Mouse (Mus musculus) thymus, adult 18-20 months (tissue): ENCODE measurements around the gene Stn1.
A peak's percentile ranks its signal among the peaks of the same experiment; 100 is the strongest.
"Not testable (repeated sequence)": the region's sequence is repeated elsewhere in the genome, so short reads cannot be mapped to it uniquely, and the experiment has no call there.

Experiments used
- DNase-seq, 2 experiments: peaks; one replicate each; pipeline ENCODE4 v3.0.0; 2022; ENCODE audit warnings: mixed read lengths in 2 of 2

Gene Stn1

DNA sequence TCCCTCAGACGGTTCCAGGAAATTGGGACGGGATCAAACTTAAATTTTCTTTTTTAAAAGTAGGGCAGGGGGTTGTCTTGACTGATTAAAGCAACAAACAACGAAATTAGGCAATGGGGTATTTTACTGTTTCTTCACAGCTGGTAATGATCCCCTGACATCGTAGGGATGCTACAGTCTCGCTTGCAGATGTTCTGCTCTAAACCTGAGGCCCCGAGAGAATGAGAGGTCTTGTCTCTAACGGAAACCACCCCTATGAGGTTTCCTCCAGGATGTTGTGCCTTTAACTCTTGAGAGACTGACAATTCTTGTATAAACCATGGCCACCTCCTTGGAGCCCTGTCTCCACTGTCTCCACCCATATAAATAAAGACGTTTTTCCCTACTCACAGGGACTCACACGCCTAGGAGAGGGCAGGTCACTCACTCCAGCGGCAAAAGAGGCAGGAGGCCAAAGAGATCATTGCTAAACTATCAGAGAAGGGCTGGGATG lies at the start of gene Stn1:
Gene Stn1 (minus strand): TSS at position 208 of the 493 bp plus-strand sequence.
- DNase-seq: peak in 1 of 2 experiments; percentile 48

DNA sequence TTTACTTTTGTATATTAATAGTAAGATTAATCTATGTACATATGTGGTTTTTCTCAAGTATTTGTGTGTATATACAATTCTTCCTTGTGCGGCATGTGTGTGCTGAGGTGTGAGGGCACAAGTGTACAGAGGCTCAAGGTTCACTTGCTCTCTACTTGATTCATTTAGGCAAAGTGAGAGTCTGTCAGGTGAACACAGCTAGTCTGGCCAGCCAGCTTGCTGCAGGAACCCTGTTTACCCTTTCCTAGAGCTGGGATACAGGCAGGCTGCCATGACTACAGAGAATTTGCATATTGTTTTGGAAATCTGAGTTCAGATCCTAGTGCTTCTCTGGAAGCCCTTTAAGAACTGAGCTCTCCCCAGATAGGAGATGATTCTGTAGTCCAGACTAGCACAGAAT lies 49.7 kb upstream of the Stn1 start:
- no peak for DNase-seq

DNA sequence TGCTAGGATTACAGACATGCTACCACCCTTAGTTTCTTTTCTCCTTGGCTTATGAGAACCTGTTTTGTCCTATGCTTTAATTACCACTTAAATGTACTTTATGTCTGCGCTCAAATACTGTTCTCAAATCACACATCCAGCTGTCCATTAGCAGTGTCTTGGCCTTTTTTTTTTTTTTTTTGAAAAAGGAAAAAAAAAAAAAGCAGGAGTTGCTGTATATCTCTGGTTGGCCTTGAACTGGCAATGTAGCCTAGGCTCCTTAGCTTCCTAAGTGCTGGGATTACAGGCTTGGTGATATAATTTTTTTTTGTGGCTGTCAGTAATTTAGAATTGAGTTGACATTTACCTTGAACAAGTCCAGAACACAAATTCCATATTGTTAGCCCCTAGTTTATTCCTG lies 48.5 kb upstream of the Stn1 start:
- DNase-seq: no peak

DNA sequence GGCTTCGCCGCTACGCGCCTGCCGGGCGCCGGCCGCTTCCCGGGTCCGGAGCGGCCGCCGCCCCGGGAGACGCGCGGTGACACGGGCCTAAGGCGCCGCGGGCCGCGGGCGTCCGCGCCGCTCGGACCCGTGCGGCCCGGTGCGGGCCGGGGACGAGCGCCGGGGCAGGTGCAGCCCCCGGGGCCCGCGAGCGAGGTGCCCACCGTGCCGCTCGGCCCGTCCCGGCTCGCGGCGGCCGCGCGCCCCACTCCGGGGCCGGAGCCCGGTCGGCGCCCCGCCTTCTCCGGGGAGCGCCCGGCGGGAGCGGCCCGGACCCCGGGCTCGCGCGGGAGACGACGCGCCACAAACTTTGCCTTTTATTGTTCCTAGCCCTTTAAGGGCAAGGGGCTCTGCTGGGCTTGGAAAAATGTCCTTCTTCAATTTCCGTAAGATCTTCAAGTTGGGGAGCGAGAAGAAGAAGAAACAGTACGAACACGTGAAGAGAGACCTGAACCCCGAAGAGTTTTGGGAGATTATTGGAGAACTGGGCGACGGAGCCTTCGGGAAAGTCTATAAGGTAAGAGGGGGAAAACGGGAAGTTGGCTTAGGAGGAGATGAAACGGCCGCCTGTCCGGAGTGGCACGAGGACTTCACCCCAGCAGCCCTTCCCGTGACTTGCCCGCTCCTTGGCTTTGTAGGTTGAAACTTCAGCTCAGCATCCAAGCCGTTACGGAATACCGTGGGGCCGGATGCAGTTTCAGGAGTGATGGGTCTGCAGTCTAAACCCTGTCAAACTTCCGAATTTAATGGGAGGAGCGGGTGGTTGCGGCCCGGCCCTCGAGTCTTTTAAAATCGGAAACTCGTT lies 42.7 kb upstream of the Stn1 start:
- DNase-seq: peak; percentile 15 to 23

DNA sequence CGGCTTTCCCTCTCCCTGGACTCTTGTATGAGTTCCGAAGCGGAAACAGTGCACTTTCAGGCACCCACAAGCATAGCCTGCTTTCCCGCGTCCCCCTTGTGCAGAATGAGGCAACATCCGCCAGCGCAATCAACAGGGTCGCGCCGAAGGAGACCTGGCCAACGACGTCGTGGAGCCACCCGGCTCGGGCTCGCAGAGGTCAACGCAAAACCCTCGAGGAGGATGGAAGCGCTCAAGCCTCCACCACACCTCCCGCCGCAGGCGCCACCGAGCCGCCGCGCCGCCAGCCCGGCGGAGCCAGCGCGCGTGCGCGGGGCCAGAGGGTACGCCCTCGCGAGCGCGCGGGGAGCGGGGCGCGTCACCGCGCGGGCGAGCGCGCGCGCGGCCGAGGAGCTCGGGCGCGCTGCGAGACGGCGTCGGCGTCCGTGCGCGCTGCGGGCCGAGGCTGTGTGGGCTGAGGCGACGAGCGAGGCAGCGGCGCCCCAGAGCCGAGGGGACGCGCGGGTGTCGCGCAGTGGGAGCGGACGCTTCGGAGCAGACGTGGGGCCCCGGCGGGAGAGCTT lies 42.0 kb upstream of the Stn1 start, which contains the start of gene Slk:
Gene Slk (plus strand): TSS at position 454 of the 563 bp plus-strand sequence.
- peak; percentile 65 to 66 for DNase-seq

DNA sequence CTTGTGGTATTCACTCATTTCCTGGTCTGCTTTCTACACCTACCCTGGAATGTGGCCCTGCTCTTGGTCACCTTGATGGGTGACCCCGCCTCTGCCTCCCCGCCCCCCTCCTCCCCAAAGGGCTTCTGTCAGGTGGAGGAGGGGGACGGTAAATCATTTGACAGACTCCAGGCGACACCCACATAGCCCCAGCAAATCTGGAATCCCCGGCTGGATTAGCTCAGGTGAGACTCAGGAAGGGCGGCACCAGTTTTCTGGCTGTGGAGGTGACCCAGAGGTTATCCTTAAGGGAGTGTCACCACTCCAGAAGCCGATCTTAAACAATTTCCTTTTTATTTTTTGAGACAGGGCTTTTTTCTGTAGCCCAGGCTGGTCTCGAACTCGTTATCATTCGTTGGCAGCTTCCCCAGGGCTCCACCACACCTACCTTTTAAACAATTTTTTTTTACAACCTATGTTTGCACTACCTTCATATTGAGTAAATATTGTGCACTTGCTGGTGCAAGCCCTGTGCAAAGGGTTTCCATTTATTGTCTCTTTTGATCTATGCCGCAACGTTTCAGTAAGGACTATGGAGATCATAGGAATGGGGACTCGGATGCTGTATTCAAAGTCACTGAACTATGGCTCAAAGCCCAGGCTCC lies 41.4 kb upstream of the Stn1 start:
- peak; percentile 8 to 15 for DNase-seq

DNA sequence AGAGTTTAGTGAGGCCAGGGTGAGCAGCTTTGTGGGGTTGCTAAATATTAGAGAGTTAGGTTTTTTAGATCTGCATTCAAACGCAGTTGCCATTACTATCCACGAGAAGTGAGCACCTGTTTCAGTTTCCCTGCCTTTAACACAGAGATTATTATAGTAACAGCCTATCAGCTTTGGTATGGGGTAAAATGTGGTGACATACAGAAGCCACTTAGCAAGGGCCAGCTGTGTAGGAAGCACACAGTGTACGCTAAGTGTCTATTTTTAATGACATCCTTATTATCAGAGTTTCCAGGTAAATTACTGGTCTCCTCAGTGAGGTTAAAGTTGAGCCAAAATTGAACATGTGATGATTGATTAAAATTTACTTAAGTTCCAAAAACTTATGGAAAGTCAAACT lies 36.4 kb upstream of the Stn1 start:
- DNase-seq: no peak

DNA sequence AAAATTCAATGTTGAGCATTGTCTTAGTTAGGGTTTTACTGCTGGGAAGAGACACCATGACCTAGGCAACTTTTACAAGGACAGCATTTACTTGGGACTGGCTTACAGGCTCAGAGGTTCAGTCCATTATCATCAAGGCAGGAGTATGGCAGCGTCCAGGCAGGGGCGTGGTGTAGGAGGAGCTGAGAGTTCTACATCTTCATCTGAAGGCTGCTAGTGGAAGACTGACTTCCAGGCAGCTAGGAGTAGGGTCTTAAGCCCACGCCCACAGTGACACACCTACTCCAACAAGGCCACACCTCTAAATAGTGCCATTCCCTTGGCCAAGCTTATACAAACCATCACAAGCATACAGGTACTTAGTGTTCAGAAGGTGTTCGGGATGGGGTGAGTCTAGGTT lies 34.7 kb upstream of the Stn1 start:
- not testable (repeated sequence) for DNase-seq

DNA sequence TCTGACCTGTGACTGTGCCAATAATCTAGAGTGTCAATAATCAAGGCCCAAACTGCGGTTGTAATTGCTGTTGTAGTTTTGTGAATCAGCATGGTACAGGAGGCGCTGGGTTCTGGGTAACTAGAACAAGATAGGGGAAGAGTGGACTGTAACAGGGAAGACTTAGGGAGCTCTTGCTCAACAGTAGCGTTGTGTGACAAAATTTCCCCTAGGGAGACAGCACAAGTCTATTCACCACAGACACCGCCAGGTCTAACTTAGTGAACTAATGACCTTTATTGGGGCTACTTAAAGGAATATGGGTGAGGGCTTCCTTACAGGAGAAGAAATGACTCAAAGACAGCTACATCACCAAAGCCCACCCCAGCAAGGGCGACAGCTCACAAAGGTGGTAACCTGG lies 32.7 kb upstream of the Stn1 start:
- DNase-seq: no peak

DNA sequence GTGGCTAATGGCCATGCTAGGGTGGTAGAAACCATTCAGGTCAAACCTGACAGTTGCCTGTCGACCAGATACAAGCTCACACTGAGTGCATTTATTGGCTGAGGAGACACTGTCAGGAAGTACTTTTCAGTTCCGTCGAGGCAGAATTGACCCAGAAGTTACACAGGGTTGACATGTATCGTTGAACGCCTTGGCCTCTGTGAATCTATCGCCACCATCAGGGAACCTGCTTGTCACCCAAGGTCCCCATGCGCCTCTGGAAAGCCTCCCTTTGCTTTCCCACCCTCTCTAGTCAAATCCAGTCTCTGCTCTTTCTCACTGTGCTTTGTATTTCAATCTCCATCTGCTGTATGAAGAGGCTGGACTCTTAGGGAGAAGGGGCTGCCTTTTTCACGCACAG lies 28.7 kb upstream of the Stn1 start:
- DNase-seq: no peak

DNA sequence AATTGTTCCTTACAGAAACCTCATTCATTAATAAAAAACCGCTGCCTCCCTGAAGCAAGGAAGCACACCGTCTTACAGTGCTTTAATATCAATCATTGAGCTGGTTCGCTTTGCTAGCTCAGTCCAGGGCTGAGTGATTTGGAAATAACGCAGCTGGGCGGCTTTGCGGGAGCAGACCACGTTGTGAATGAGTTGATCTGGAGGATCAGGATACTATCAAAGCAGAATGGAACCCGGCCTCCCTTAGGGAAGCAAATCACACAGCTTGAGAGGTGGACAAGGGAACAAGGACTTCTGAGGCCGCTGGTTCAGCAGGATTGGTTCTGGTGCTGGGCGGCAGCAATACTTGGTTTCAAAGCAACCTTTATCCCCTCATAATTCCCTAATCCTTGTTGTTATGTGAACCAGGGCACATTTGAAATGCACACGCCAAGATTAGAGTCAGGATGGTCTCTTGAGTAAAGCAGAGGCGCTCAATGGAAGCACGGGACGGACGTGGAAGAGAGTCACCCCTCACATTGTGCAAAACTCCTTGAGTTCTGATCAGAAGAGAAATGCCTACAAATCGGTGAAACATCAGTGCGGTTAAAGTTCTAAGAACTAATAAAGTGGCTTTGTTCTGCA lies 27.8 kb upstream of the Stn1 start:
- DNase-seq: no peak

DNA sequence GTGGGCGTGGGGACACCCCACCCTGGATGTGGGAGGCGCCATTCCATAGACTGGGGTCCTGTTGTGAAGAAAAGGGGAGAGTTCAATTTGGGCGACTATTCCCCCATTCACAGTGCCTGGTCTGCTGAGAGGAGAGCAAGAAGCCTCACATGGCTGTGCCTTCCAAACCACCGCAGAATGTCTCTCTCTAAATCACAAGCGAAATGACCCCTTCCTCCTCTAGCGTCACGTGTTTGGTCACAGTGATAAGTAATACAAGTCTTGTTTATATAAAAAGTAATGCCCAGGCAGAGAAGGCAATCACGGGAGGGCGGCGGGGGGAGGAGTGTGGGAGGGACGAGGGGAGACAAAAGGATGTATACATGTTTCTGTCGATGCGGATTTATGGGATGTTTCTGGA lies 26.4 kb upstream of the Stn1 start:
- no peak for DNase-seq

DNA sequence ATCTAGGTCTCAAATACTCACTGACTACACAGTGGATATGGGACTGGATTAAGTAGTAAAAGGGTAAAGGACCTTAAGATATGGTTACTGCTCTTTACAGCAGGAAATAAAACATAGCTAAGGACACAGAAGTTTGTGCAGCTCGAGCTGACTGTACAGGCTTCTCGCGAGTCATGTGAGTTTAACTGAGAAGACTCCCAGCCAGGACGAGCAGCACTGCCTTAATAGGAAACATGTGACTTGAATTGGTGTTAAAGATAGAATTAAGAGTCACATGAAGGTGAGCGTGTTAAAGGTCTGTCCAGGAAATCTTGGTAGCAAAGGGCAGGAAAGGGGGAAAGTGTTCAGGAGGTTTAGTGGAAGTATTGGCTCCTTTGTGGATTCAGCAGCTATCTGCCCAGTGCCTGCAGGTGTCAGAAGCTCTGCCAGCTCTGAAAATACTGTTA lies 24.7 kb upstream of the Stn1 start:
- DNase-seq: no peak

DNA sequence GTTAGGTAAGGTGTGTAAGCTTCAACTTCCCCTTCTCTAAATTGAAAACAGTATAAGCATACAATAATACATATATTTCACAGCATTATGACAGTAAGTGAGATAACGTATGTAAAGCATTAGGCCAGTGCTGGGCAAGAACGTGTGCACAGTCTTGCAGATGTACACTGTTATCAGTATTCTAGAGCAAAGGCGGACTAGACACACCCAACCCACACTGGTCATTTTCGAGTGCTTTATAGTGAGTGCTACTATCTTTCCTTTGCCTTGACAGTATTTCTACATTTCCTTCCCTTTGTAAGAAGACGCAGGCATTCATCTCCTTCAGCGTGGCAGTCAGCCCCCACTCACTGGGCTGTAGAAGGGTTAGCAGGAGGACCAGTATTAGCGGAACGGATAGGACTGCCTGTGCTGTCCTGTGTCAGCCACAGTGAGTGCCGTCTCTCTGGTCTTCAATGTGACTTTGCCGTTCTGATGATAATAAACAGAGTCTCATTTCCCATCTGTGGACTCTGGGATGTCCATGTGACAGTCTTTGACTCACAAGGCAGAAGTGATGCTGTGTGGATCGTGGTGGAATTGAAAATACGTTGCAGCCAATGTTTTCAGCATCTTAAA lies 23.3 kb upstream of the Stn1 start:
- DNase-seq: no peak

DNA sequence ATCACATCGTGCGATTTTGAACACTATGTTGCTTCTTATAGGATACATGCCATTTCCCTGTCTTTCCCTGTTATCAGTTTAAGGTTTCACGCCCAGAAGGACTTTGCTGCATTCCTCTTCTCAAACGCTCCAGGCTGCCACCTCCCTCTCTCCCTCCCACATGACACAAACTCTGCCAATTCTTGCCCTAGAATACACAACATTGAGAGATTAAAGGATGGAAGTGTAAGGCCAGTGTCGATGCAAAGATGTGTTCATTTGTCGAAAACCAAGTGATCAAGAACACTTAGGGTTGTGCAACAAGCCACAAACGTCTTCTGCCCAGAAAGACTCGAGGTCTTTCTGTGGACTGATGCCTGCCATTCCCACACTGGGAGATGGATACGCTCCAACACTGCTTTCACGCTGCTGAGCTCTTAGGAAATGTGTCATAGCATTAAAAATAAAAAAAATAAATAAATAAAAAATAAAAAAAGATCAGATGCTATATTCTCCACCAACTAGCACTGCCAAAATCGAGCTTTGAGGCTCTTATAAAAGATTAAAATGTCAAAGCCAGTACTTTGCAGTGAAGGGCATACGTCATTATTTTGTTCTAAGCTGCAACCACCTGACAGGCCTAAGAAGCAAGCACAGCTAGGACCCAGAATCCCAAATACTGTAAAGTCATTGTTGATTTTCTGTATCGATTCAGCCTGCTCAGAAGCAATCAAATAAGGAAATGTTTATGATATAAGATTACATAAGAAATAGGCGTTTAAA lies 22.6 kb upstream of the Stn1 start:
- DNase-seq: no peak

DNA sequence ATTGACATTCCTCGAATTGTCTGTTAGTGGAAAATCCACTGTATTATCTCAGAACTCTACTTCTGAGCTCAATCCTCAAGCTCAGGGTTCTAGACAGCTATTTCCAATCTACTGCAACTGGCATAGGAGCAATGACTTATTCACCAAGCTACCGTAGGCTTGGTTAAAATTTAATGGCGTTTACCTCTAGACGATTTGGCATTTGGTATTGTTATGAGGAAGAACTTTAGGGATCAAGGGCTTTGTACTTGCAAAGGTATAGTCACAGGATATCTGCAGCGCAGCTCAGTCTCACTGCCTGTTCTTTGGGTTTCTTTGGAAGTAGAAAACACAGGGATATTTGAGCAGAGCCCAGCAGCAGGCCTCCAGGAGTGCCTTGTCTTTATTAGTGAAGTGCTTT lies 21.8 kb upstream of the Stn1 start:
- no peak for DNase-seq

DNA sequence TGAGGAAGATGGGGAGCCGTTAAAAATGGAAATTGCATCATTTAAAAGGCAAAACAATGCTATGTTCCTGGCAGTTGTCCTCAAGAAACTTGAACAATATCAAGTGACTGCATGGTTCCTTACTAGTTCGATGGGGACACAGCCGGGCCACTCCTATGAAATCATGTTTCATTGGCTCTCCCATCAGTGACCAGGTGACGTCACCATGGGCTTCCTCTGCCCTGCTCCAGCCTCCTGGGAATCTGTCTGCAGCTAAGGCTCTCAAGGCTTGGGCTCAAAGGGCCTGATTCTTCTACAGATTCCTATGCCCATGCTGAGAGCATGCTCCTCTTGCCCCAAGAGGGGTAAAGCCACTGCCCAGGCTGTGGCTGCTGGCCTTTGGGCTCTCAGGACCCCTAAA lies 12.3 kb upstream of the Stn1 start:
- no peak for DNase-seq

DNA sequence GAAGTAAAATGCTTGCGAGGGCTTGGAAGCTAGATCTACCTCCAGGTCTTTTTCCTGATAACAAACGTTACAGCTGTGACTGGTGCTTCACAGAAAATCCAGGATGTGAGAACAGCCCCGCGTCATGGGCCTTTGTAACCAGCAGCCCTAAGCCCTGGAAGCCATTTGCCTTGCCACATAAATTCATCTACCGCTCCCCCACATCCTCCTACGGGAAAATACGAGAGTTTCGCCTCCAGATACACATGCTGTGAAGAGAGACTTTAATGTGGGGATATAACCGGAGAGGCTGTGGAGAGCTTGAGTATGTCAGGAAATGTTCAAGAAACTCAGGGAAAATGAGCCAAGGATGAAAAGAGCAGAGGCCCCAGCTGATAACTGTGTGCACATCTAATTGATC lies 11.9 kb upstream of the Stn1 start:
- DNase-seq: no peak

DNA sequence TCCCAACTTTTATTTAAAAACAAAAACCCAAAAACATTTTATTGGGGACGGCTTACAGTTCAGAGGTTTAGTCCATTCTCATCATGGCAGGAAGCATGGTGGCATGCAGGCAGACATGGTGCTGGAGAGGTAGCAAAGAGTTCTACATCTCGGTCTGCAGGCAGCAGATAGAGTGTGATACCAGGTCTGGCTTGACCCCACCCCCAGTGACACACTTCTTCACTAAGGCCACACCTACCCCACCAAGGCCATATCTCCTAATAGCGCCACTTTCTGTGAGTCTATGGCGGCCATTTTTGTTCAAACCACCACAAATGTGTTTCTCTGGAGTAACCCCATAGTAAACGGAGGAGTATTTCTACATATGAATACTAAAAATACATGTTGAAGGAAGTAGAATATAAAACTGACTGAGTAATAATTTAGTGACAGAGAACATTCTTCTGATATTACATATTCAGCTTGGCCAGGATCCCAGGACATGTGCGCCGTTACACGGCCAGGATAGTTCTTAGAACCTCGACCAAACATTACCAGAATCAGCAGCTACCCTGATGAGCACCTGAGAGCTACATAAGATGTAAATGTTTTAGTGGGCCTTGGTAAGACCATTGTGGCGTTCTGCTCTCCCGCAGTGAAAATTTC lies 11.2 kb upstream of the Stn1 start:
- DNase-seq: no peak

DNA sequence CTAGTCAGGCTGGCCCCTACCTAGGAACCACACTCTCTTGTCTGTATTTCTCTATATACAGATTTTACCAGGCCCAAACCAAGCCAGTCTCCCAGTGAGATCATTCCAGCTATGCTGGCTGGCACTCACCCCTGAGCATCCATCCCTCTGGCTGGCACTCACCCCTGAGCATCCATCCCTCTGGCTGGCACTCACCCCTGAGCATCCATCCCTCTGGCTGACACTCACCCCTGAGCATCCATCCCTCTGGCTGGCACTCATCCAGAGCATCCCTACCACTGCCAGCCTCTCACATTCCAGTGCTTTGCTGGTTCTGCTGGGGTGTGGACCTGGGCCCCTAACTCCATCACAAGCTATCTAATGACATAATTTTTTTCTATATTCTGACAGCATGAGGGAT lies 8.2 kb upstream of the Stn1 start:
- no peak for DNase-seq

DNA sequence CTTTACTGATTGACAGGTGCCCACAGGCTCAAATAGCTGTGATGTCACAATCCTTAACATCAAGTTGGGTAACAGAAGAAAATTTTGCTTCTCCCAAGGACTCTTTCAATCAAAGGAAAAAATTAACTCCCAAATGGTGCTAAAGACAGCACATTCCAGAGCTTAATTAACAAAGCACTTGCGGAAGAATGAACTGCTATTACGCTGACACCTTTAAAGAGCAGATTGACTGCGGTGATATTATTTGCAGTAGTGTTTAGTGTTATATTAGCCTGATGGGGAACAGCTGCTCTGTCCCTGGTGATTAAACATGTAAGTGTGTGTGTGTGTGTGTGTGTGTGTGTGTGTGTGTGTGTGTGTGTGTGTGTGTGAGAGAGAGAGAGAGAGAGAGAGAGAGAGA lies 7.7 kb upstream of the Stn1 start:
- no peak for DNase-seq

DNA sequence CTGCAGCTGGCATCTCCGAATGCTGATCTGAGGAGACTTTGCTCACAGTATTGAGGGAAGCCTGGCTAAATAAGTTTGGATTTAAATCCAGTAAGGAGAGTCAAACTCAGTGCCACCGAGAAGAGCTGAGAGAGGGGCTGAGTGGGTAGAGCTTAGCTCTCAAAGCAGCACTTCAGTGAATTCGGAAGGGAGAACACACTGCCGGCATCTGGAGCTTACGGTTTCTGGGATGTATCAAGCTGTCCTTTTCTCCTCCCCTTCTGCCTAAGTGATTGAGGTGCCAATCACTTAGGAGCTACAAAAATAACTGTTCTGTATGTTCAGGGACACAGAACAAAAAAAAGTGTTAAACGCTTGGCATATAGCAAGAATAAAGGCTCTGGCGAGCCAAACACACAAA lies 5.1 kb upstream of the Stn1 start:
- DNase-seq: no peak
